Mouse (Mus musculus) small intestine, adult 2 months (tissue): ENCODE measurements at regions not wholly inside any gene's neighbourhood (a gene's known extent, or its start where the extent isn't known, plus 50 kb on each side); places are given as distances from the start of the nearest gene placed in this dataset.

Experiments used
- CTCF ChIP-seq: fragments of 200-500 bp; IDR thresholded peaks from 2 replicates; pipeline ENCODE4 v1.5.1; 2012; ENCODE audit warnings: low read depth, mild to moderate bottlenecking, control low read depth, inconsistent platforms, low read length, moderate library complexity, mixed read lengths; ENCODE audit not compliant: insufficient replicate concordance, insufficient read length; ENCODE audit errors: extremely low read depth
- POLR2A ChIP-seq: fragments of 200-500 bp; IDR thresholded peaks from 2 replicates; pipeline ENCODE4 v1.6.1; 2012; ENCODE audit warnings: low read depth, mild to moderate bottlenecking, control low read depth, inconsistent platforms, low read length, moderate library complexity

DNA sequence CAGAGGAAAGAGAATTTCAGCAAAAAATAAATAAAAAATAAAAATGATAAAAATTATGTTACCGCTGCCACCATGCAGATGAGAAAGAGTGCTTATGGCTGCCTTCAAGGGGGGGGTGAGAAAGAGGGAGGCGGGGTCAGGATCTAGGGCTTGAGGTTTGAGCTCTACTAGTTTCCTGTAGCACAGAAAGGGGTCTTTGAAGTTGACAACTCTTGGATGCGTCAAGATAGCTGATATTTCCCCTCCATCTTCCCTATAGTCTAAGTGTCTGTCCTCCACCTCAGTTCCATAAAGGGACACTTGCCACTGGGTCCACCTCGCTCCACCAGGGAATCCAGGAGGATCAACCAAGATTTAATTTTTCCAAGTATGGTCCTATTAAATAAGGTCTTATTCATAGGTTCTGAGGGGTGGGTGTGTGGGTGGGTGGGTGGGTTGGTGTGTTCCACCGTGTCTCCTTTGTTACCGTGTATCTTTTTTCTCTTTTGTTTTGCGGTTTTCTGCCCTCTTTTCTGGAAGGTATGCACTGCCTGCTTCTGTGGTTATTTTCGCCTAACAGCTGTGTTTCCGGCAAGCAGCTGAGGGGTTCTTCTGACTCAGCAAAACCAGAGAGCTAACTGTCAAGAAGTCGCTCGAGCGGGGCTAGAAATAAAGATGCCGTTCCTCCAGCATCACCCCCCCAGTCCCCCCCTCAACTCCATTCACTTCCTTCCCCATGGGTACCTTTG, 114.8 kb downstream of the 2410131K14Rik start:
- no peak for TF ChIP-seq CTCF
- TF ChIP-seq POLR2A, result no peak
